Mouse (Mus musculus) heart, postnatal 0 days (tissue): Measurements from ENCODE around the gene Etv2.

Experiments
- CTCF ChIP-seq: IDR thresholded peaks from 2 replicates; pipeline ENCODE4 v1.5.1; 2016; ENCODE audit warnings: antibody characterized with exemption, control low read depth, low read depth
- EP300 ChIP-seq: IDR thresholded peaks from 2 replicates; pipeline ENCODE4 v1.6.1; 2016; ENCODE audit warnings: antibody characterized with exemption, low read depth

DNA sequence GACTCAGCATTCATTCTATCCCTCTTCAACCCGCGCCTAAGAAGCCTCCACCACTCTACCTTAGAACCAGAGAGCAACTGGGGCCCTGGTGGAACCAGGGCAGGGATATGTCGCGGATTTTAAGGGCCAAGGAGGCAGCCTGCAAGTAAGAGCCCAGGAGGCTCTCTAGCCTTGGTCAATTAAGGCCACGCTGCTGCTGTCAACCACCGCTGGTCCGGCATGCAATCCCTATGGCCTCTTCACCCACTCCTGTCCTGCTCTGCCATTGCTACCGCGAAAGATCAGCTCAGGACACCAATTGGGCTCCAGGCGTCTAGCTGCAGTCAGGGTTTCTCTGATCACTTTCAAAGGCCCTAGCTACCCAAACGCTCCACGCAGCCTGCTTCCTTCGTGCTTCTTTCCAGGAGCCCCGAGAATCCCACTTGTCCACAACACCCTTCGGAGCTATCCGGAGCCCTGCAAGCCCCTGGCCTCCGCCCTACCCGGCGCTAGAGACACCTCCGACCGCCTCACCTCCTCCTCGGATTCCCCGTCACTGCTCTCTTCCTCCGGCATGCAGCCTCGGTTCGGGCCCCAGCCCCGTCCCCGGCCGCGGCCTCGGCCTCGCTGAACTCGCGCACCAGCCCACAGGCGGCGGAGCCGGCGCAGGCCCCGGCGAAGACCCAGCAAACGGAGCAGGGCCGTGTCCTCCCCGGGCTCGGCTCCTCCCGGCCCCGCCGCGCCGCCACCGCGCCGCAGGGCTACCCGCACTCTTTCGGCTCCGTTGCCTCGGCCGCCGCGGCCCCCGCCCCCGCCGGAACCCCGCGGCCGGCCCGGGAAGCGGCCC is 47.6 kb downstream of the Etv2 start:
- TF ChIP-seq CTCF (no peak), EP300 (no peak)
